Mouse (Mus musculus) lung, postnatal 14 days (tissue): ENCODE data around the gene Fbxw8.

Experiments
- DNase-seq: peaks from one replicate; pipeline ENCODE4 v3.0.0; 2021

Gene Fbxw8

GRCm38 (mm10) chr5:118149711-118150110 lies 5.6 kb downstream of the Fbxw8 start:
- no peak for DNase-seq

- DNase-seq = no peak
Measured at GRCm38 (mm10) chr5:118147264-118147663, 8.0 kb downstream of the Fbxw8 start.

- DNase-seq = no peak
Measured at GRCm38 (mm10) chr5:118145999-118146679, 9.1 kb downstream of the Fbxw8 start.

- no peak for DNase-seq
Measured at GRCm38 (mm10) chr5:118145458-118145857, 9.8 kb downstream of the Fbxw8 start.

- no peak for DNase-seq
Measured at GRCm38 (mm10) chr5:118144770-118145169, 10.5 kb downstream of the Fbxw8 start.

- no peak for DNase-seq
Measured at GRCm38 (mm10) chr5:118144327-118144726, 10.9 kb downstream of the Fbxw8 start.

- no peak for DNase-seq
Measured at GRCm38 (mm10) chr5:118143211-118144026, 11.8 kb downstream of the Fbxw8 start.

GRCm38 (mm10) chr5:118142471-118142870 lies 12.8 kb downstream of the Fbxw8 start:
- no peak for DNase-seq

GRCm38 (mm10) chr5:118139630-118140029 lies 15.6 kb downstream of the Fbxw8 start:
- no peak for DNase-seq

GRCm38 (mm10) chr5:118136391-118136790 lies 18.9 kb downstream of the Fbxw8 start:
- no peak for DNase-seq

GRCm38 (mm10) chr5:118128651-118129050 lies 26.6 kb downstream of the Fbxw8 start:
- no peak for DNase-seq

- DNase-seq = no peak
Measured at GRCm38 (mm10) chr5:118128208-118128607, 27.1 kb downstream of the Fbxw8 start.

- DNase-seq = no peak
Measured at GRCm38 (mm10) chr5:118126671-118127070, 28.6 kb downstream of the Fbxw8 start.

GRCm38 (mm10) chr5:118123096-118123495 lies 32.2 kb downstream of the Fbxw8 start:
- no peak for DNase-seq

- no peak for DNase-seq
Measured at GRCm38 (mm10) chr5:118121928-118122327, 33.3 kb downstream of the Fbxw8 start.

GRCm38 (mm10) chr5:118120670-118121069 lies 34.6 kb downstream of the Fbxw8 start:
- no peak for DNase-seq

- DNase-seq = no peak
Measured at GRCm38 (mm10) chr5:118118922-118119321, 36.3 kb downstream of the Fbxw8 start.

GRCm38 (mm10) chr5:118118351-118118750 lies 36.9 kb downstream of the Fbxw8 start:
- DNase-seq = no peak

GRCm38 (mm10) chr5:118113617-118114016 lies 41.6 kb downstream of the Fbxw8 start:
- no peak for DNase-seq

GRCm38 (mm10) chr5:118113043-118113442 lies 42.2 kb downstream of the Fbxw8 start:
- no peak for DNase-seq

GRCm38 (mm10) chr5:118108794-118109440 lies 46.3 kb downstream of the Fbxw8 start:
- no peak for DNase-seq

- DNase-seq = no peak
Measured at GRCm38 (mm10) chr5:118108124-118108793, 47.0 kb downstream of the Fbxw8 start.

- no peak for DNase-seq
Measured at GRCm38 (mm10) chr5:118106667-118107066, 48.6 kb downstream of the Fbxw8 start.
